Mouse (Mus musculus) midbrain, embryonic 11.5 days (tissue): ENCODE data around the gene Myof. TPM values are rescaled to one million over a fixed set of nuclear protein-coding genes. Genes with fewer than 3 reads are reported as not detected.

Experiments used
- polyA plus RNA-seq: library from polyadenylated mRNA; unstranded; fragments of >200 nt; fragmentation: Nextera tagmentation; extraction: Ambion mirVana; gene quantifications from 2 replicates; pipeline ENCODE4 v1.2.1, GENCODE M21; 2014

Gene Myof
- polyA plus RNA-seq, 1 experiment from 2014 or later: 3.3 TPM

Other genes with a start within 250 kb of the Myof start
- gene Cep55, start 11.4 kb upstream of the Myof start, polyA plus RNA-seq: 60.8 and 67.1 TPM in 2 replicates
- gene Ffar4, start 53.5 kb upstream of the Myof start, polyA plus RNA-seq: not detected in 2 replicates
- gene Rbp4, start 81.7 kb upstream of the Myof start, polyA plus RNA-seq: 2.3 and 2.8 TPM in 2 replicates
- gene Pde6c, start 89.2 kb upstream of the Myof start, polyA plus RNA-seq: 0.08 and 0.12 TPM in 2 replicates
- gene Fra10ac1, start 180.6 kb upstream of the Myof start, polyA plus RNA-seq: 45.7 and 47.5 TPM in 2 replicates
- 2.0 and 2.5 TPM in 2 replicates for gene Lgi1, start 221.0 kb upstream of the Myof start, polyA plus RNA-seq